Mouse (Mus musculus): ENCODE data around the gene Dock9. TPM values are rescaled to one million over a fixed set of nuclear protein-coding genes. Genes with fewer than 3 reads are reported as not detected.
A peak's percentile ranks its signal among the peaks of the same experiment; 100 is the strongest.

The Dock9 gene
- polyA plus RNA-seq (2012; rRNA removed), result 7.0 and 8.2 TPM in 2 replicates

GRCm38 (mm10) chr14:121797457-121798410 is at the start of gene Dock9:
Gene Dock9 (minus strand): TSS chr14:121797837.
- WGBS, result under 1% methylated on average over 106 of the region's 106 CpGs
- peak; percentile 51 for DNase-seq (ENCODE audit: low read depth, low spot score)

- WGBS, result 63% methylated on average over 8 of the region's 8 CpGs
- no peak for DNase-seq (ENCODE audit: low read depth, low spot score)
These were observed 46.8 kb upstream of the Dock9 start for GRCm38 (mm10) chr14:121844486-121844885.

DNA sequence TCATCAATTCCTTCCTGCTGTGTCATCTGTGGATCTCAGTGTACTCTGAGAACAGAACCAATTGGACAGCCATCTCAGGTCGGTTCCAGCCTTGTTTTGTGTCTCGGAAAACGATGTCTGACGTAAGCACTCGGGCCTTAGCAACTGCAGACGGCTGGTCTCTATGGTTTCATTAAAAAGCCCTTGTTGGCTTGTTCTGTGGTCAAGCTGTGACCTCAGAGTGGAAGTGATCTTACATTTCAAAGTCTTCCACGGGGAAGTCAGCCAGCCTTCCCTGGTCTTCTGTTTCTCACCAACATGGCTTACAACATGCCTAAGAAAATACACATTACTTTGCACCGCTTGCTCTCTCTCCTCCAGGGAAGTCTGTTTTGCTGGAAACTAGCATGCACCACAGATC is 42.6 kb upstream of the Dock9 start:
- WGBS, result 90% methylated on average over 8 of the region's 8 CpGs
- DNase-seq (ENCODE audit: low read depth, low spot score), result no peak

DNA sequence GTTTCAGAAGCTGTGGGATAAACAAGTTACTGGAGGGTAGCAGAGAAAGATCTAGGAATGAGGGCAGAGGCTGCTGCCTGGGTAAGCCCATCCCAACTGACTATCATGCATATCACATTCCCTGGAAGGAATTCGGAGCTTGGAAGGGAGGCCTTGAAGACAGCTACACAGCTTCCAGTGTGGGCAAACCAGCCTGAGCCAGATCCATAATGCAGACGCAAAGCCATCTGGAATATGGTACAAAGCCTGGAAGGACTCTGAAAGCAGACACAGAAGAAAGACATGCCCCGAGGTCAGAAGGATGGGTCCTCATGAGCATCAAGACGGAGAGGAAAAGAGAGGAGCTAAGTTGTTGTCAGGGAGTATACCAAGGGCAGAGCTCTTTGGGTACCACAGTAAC is 40.5 kb upstream of the Dock9 start:
- WGBS, result 87% methylated on average over 4 of the region's 4 CpGs
- no peak for DNase-seq (ENCODE audit: low read depth, low spot score)

GRCm38 (mm10) chr14:121833001-121833520 is 35.4 kb upstream of the Dock9 start:
- no peak for DNase-seq (ENCODE audit: low read depth, low spot score)
- 87% methylated on average over 2 of the region's 2 CpGs for WGBS

DNA sequence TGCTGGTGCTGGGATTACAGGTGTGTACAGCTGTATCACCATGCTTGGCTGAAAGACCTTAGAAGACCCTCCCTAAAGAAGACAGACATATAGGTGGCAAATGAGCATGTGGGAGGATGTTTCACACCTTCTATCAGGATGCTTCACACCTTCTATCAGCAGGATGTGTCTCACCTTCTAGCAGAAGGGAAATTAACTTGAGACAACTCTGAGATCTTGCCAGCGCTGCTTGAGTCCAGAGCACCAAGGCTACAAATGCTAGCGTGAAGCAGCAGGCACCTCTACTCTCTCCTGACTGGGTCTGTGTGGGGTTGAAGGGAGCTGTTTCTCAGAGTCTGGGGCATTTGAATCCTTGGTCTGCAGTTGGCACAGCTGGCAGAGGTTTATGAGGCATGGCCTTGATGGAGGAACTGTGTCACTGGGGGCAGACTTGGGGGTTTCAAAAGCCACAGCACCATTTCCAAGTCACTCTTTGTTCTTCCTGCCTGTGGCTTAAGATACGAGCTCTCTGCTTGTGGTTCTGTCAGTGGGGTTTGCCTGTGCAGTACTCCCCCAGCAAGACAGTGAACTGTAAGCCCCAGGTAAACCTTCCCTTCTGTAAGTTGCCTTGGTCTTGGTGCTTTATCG is 32.3 kb upstream of the Dock9 start:
- DNase-seq (ENCODE audit: low read depth, low spot score), result no peak
- 85% methylated on average over 4 of the region's 4 CpGs for WGBS

DNA sequence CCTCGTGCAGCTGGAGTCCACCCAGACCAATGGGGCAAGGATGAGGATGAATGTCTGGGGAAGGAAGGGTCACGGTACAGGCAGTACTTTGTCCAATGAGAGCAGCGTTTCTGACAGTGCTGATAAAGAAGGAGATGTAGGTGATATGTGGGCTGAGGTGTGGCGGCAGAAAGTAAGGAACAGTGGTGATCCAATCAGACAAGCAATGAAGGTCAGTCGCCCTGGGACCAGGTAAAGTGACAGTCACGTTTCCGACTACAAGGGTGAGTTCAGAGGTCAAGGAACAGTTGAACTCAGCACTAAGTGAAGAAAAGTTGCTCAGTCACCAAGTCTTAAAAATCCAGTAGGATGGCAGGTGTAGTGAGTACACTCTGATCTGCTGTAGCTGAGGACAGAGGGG is 29.5 kb upstream of the Dock9 start:
- 74% methylated on average over 7 of the region's 7 CpGs for WGBS
- DNase-seq (ENCODE audit: low read depth, low spot score), result no peak

- DNase-seq (ENCODE audit: low read depth, low spot score), result no peak
- WGBS, result 36% methylated on average over 10 of the region's 10 CpGs
These were observed 28.1 kb upstream of the Dock9 start for GRCm38 (mm10) chr14:121825521-121826445.

GRCm38 (mm10) chr14:121824322-121825103 is 26.9 kb upstream of the Dock9 start:
- WGBS, result 20% methylated on average over 11 of the region's 11 CpGs
- DNase-seq (ENCODE audit: low read depth, low spot score), result peak; percentile 62

DNA sequence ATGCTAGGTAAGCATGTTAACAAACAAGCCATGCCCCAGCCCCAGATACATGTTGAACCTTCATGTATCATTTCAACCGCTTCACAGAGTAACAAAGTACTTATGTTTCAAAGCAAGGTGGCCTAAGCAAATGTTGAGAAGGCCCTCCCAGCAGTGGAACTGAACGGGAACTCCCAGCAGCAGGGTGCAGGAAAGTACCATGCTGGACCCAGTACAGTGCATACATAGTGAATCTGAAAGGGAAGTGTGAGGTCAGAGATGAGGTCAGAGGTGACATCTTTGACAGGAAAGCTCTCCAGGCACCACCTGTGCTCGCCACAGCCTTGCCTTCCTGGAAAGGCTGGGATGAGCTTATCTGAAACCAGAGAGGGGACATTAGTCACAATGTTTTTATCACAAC is 25.4 kb upstream of the Dock9 start:
- WGBS, result 88% methylated on average over 3 of the region's 3 CpGs
- DNase-seq (ENCODE audit: low read depth, low spot score), result no peak

DNA sequence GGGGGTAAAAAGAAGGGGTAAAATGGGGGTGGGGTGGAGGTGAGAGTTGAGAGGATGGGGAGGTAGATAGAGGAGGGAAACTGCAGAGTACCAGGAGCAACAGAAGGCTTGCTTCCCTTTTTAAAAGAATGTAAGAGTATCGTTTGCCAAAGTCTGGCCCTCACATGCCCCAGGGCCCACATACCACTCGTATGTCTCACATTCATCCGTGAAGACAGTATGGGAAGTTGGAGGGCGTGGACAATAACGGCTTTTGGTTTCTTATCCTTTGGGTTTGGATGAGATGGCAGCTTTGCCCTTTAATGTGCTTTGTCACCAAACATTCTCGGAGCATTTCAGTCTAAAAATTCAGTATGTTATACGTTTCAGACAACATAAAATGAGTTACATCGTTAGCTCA is 24.9 kb upstream of the Dock9 start:
- WGBS, result 78% methylated on average over 8 of the region's 8 CpGs
- no peak for DNase-seq (ENCODE audit: low read depth, low spot score)

GRCm38 (mm10) chr14:121806791-121807190 is 9.2 kb upstream of the Dock9 start:
- DNase-seq (ENCODE audit: low read depth, low spot score), result no peak
- WGBS, result 36% methylated on average over 4 of the region's 4 CpGs

GRCm38 (mm10) chr14:121806316-121806715 is 8.7 kb upstream of the Dock9 start:
- no peak for DNase-seq (ENCODE audit: low read depth, low spot score)
- WGBS, result 37% methylated on average over 3 of the region's 3 CpGs

- no peak for DNase-seq (ENCODE audit: low read depth, low spot score)
- WGBS, result 82% methylated on average over 4 of the region's 4 CpGs
These were observed 6.8 kb upstream of the Dock9 start for GRCm38 (mm10) chr14:121804461-121804860.

- 5% methylated on average over 2 of the region's 2 CpGs for WGBS
- no peak for DNase-seq (ENCODE audit: low read depth, low spot score)
These were observed 3.3 kb upstream of the Dock9 start for GRCm38 (mm10) chr14:121800962-121801361.

DNA sequence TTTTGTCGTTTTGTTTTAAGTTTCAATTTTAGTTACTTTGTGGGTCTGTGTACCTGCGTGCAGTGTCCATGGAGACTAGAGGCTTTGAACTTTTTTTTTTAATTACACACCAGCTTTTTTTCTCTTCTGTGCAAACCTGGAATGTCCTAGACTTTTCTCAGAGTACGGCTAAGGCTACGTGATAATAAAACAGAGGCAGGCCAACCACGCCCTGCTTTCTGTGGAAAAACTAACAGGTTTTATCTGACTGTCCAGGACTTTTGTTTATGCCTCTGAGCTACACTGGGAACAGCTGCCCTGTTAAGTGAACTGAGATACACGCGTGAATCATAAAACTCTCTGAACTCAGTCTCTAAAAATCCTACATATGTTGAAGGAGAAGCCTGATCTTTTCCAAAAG is 1.5 kb upstream of the Dock9 start:
- DNase-seq (ENCODE audit: low read depth, low spot score), result peak; percentile 64
- 10% methylated on average over 7 of the region's 7 CpGs for WGBS

- DNase-seq (ENCODE audit: low read depth, low spot score), result peak; percentile 91
- WGBS, result under 1% methylated on average over 22 of the region's 22 CpGs
These were observed 768 bp upstream of the Dock9 start for GRCm38 (mm10) chr14:121798411-121798799.

DNA sequence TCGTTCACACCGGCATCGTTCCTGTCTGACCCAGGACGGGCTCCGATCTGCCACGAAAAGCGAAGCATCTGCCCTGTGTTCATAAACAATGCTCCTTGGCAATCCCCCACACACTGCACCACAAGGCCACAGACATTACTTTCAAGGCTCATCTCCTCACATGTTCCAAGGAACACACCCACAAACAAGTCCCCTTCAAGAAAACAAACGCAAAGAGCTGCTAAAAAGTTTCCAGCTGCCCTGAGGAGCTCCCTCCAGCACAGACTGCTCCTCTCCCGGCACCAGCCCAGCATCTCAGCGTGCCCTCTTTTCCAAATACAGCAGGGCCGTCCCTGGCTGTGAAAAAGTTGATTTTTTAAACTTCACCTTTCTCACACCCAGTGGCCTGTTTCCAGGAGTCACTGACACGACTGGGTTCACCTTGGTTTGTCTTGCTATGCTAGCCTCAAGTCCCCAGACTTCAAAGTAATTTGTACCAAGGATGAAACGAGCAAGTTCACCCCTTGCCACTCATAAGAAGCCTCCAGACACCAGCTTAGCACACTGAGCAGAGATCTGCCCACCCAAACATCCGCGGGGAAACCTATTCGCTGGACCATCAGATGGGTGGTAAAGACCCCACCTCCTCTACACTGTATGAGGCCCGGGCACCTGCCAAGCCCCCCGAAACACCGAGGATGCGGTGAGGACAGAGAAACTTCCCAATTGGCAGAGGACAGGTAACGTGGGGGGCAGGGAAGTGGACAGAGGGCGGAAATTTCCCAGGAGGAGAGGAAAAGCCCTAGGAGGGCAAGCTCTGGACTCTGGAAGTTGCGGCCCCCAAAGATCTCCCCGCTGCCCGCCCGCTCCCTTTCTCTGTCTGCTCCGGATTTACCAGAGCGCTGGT is 823 bp downstream of the Dock9 start:
- DNase-seq (ENCODE audit: low read depth, low spot score), result no peak
- 14% methylated on average over 28 of the region's 28 CpGs for WGBS
